8 mouse cellular contexts compared by ENCODE assay signal in the genomic region with DNA sequence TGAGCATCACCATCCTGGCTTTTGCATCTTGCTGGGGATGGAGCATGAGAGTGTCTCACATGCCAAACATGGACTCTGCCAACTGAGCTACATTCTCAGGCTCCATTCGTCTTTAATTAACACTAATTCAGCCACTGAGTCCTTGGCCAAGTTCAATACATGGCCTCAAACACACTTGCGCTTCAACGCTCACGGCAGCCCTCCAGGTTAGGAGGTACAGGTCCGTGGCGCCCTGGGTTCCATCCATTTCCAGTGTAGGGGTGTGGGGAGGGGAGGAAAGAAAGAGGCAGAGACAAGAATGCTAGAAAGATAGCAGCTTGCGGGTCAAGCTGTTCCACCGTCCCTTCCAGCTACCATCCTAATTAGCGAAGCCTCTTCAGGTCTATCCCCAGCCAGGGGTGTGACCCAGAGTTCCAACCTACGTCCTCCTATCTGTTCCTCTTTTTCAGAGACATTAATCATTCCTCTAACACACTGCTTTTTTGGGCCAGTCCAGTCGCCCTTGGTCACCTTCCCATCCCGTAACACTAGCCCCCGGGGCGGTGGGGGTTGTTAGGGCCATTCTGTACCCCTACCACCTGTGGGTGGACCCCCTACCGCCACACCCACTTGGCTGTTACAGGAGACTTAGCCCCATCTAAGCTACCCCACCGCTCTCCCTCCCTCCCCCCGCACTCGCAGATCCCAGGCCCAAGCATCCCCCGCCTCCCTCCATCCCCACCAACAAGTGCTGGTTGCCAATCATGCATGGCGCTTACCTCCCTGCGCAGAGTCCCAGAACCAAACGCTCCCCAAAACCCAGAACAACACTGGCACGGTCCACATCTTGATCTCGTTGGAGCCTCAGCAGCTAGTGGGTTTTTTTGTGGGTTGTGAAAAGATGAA. TPM values are rescaled to one million over a fixed set of nuclear protein-coding genes. Genes with fewer than 3 reads are reported as not detected.
A peak's percentile ranks its signal among the peaks of the same experiment; 100 is the strongest.
DNase-seq lines count a peak whose midpoint lies in the region; ATAC-seq lines count a peak whose summit lies in the region.

No protein-coding gene starts in this region.

- peaks cover 51% of the 10 kb centered on the region for H3K4me1 ChIP-seq in lung, embryonic 15.5 days
- peaks cover 78% of the 10 kb centered on the region for H3K4me1 ChIP-seq in forebrain, embryonic 10.5 days
- peaks cover 30% of the 10 kb centered on the region for H3K4me1 ChIP-seq in hindbrain, embryonic 16.5 days (ENCODE audit: control insufficient read depth, insufficient read depth, low read depth, low read length)
- H3K4me1 ChIP-seq in midbrain, embryonic 11.5 days (ENCODE audit: control insufficient read depth, insufficient read depth, low read length): peaks cover 20% of the 10 kb centered on the region; the same call in 1 of the 2 replicates

- DNase-seq in lung, postnatal 36 days: no peak
- DNase-seq in forebrain, embryonic 10.5 days (ENCODE audit: extremely low spot score, low spot score): peak; percentile 67
- no peak for DNase-seq in midbrain, embryonic 11.5 days (ENCODE audit: low spot score, missing footprints)
- no peak for DNase-seq in thymus, postnatal 10 days (ENCODE audit: low spot score in 2 of 2)
- DNase-seq in thymus, adult 18-20 months: no peak
- DNase-seq in urinary bladder, postnatal 10 days (ENCODE audit: low spot score): no peak

- H3K9me3 ChIP-seq in lung, embryonic 15.5 days: no peaks in the 10 kb centered on the region
- peaks cover 4% of the 10 kb centered on the region; the same call in 1 of the 2 replicates for H3K9me3 ChIP-seq in forebrain, embryonic 10.5 days
- no peaks in the 10 kb centered on the region for H3K9me3 ChIP-seq in hindbrain, embryonic 16.5 days (ENCODE audit: control insufficient read depth, low read length)
- H3K9me3 ChIP-seq in midbrain, embryonic 11.5 days (ENCODE audit: control insufficient read depth, low read length): no peaks in the 10 kb centered on the region

- no peaks in the 10 kb centered on the region for H3K36me3 ChIP-seq in lung, embryonic 15.5 days
- peaks cover 11% of the 10 kb centered on the region for H3K36me3 ChIP-seq in forebrain, embryonic 10.5 days (replicated peaks)
- no peaks in the 10 kb centered on the region for H3K36me3 ChIP-seq in hindbrain, embryonic 16.5 days (ENCODE audit: control insufficient read depth, insufficient read depth, low read length)
- peaks cover 2% of the 10 kb centered on the region for H3K36me3 ChIP-seq in midbrain, embryonic 11.5 days (ENCODE audit: control insufficient read depth, insufficient read depth, low read length)

- H3K27ac ChIP-seq in lung, embryonic 15.5 days: no peak overlapping the region
- H3K27ac ChIP-seq in forebrain, embryonic 10.5 days: peak overlapping the region; percentile 87
- H3K27ac ChIP-seq in hindbrain, embryonic 16.5 days (ENCODE audit: low read depth, low read length): peak overlapping the region; percentile 70
- no peak overlapping the region for H3K27ac ChIP-seq in midbrain, embryonic 11.5 days (ENCODE audit: low read depth, low read length)

- H3K27me3 ChIP-seq in lung, embryonic 15.5 days: peaks cover 5% of the 10 kb centered on the region; the same call in 1 of the 2 replicates
- H3K27me3 ChIP-seq in forebrain, embryonic 10.5 days (ENCODE audit: poor library complexity, severe bottlenecking): peaks cover 31% of the 10 kb centered on the region
- H3K27me3 ChIP-seq in hindbrain, embryonic 16.5 days (replicated peaks; ENCODE audit: control insufficient read depth, insufficient read depth, low read length): no peaks in the 10 kb centered on the region
- no peaks in the 10 kb centered on the region for H3K27me3 ChIP-seq in midbrain, embryonic 11.5 days (ENCODE audit: control insufficient read depth, insufficient read depth, low read length)

- H3K4me2 ChIP-seq in lung, embryonic 15.5 days: peak overlapping the region; percentile 69
- peak overlapping the region; percentile 54 for H3K4me2 ChIP-seq in hindbrain, embryonic 16.5 days (ENCODE audit: low read length)
- peak overlapping the region; percentile 70 for H3K4me2 ChIP-seq in midbrain, embryonic 11.5 days

- WGBS in lung, embryonic 15.5 days: 9% methylated on average over 24 of the region's 24 CpGs
- WGBS in forebrain, embryonic 10.5 days: 2% methylated on average over 24 of the region's 24 CpGs
- 4% methylated on average over 24 of the region's 24 CpGs for WGBS in hindbrain, embryonic 16.5 days
- WGBS in midbrain, embryonic 11.5 days: 2% methylated on average over 24 of the region's 24 CpGs

- H3K4me3 ChIP-seq in lung, embryonic 15.5 days: peak overlapping the region; percentile 43
- peak overlapping the region; percentile 67 for H3K4me3 ChIP-seq in forebrain, embryonic 10.5 days
- peak overlapping the region; percentile 37 for H3K4me3 ChIP-seq in hindbrain, embryonic 16.5 days (ENCODE audit: low read length)
- H3K4me3 ChIP-seq in midbrain, embryonic 11.5 days (ENCODE audit: low read depth, low read length): peak overlapping the region; percentile 49

- peak overlapping the region; percentile 47 for H3K9ac ChIP-seq in lung, embryonic 15.5 days
- H3K9ac ChIP-seq in hindbrain, embryonic 16.5 days (ENCODE audit: low read depth, low read length): peak overlapping the region; percentile 61
- peak overlapping the region; percentile 76 for H3K9ac ChIP-seq in midbrain, embryonic 11.5 days (ENCODE audit: low read length)

- 0 out of 2 replicates have a peak, but pooled peaks have one; percentile 2 for ATAC-seq in lung, embryonic 15.5 days (ENCODE audit: borderline replicate concordance, extremely low read depth, low FRiP score, low TSS enrichment)
- peak; percentile 43 for ATAC-seq in hindbrain, embryonic 16.5 days
- peak; percentile 73 for ATAC-seq in midbrain, embryonic 11.5 days (ENCODE audit: low FRiP score)

RNA-seq across cellular contexts. Expression of gene Pdpn, which starts 0.7 kb away (rescaled TPM):
- polyA plus RNA-seq in lung, embryonic 15.5 days (2015; fragmentation: Nextera tagmentation; extraction: Ambion mirVana): 47.2 and 51.0 TPM in 2 replicates
- 63.6 and 64.9 TPM in 2 replicates for polyA plus RNA-seq in forebrain, embryonic 10.5 days (2016; fragmentation: Nextera tagmentation; extraction: Ambion mirVana)
- 46.9 and 51.6 TPM in 2 replicates for polyA plus RNA-seq in hindbrain, embryonic 16.5 days (2015; fragmentation: Nextera tagmentation; extraction: Ambion mirVana)
- polyA plus RNA-seq in midbrain, embryonic 11.5 days (2014; fragmentation: Nextera tagmentation; extraction: Ambion mirVana): 119 and 125 TPM in 2 replicates

RNA-seq across cellular contexts. Expression of gene Lrrc38, which starts 50.9 kb away (rescaled TPM):
- polyA plus RNA-seq in lung, embryonic 15.5 days (2015; fragmentation: Nextera tagmentation; extraction: Ambion mirVana): 0.06 and 0.07 TPM in 2 replicates
- polyA plus RNA-seq in forebrain, embryonic 10.5 days (2016; fragmentation: Nextera tagmentation; extraction: Ambion mirVana): 0.12 TPM in 1 of 2 replicates, not detected in the other
- polyA plus RNA-seq in hindbrain, embryonic 16.5 days (2015; fragmentation: Nextera tagmentation; extraction: Ambion mirVana): 0.38 and 0.69 TPM in 2 replicates
- polyA plus RNA-seq in midbrain, embryonic 11.5 days (2014; fragmentation: Nextera tagmentation; extraction: Ambion mirVana): 0.08 and 0.27 TPM in 2 replicates

Comparison
In these comparisons a context has a peak if more than half of its experiments do, and no peak if none do; other contexts are left out.
1. ATAC-seq: peak in every context shown above with its lines; median percentile 73 in midbrain, embryonic 11.5 days; 43 in hindbrain, embryonic 16.5 days; 2 in lung, embryonic 15.5 days.
2. H3K27ac ChIP-seq: peak in forebrain, embryonic 10.5 days (single experiment) and hindbrain, embryonic 16.5 days (single experiment); none in lung, embryonic 15.5 days (single experiment) and midbrain, embryonic 11.5 days (single experiment).
3. Peak in every context shown above with its lines, with median percentiles within 50 percentile points of each other: H3K4me2 ChIP-seq, H3K4me3 ChIP-seq and H3K9ac ChIP-seq.